Mouse (Mus musculus): ENCODE measurements around the gene Olfr1258. TPM values are rescaled to one million over a fixed set of nuclear protein-coding genes. Genes with fewer than 3 reads are reported as not detected.
"Not testable (repeated sequence)": the region's sequence is repeated elsewhere in the genome, so short reads cannot be mapped to it uniquely, and the experiment has no call there.

Olfr1258 gene
- polyA plus RNA-seq (2015; fragmentation: Nextera tagmentation; extraction: Ambion mirVana), result 0.19 TPM in 1 of 2 replicates, not detected in the other

DNA sequence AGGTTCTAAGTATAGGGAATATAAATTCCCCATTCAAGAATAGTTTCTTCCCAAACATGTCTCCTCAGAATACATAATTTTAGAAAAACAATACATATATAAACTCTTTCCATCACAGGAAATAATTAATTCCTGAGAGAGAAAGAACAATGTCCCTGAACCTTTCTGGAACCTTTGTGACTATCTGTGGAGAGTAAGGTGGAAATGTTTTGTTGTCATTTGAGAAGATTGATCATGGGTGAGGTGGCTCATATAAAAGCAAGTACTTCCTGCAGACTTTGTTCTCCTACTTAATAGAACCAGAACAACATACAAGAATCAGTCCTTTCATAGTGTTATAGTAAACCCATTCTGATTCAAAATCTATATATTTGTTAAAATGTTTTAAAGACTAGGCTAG, at the start of gene Olfr1258:
Gene Olfr1258, plus strand, starts transcription at position 301 of the 400 bp plus-strand sequence.
- H3K27ac ChIP-seq, result no peak within 1 kb of the TSS
- H3K36me3 ChIP-seq, result no peaks in the 10 kb centered on the region
- H3K27me3 ChIP-seq, result no peaks in the 10 kb centered on the region
- ATAC-seq (ENCODE audit: insufficient number of reproducible peaks, insufficient read depth, low FRiP score, low TSS enrichment, low read depth), result no peak
- H3K9me3 ChIP-seq, result no peaks in the 10 kb centered on the region
- H3K4me1 ChIP-seq, result no peaks in the 10 kb centered on the region
- H3K9ac ChIP-seq, result no peak within 1 kb of the TSS
- no peak within 1 kb of the TSS for H3K4me3 ChIP-seq
- no peak within 1 kb of the TSS for H3K4me2 ChIP-seq

DNA sequence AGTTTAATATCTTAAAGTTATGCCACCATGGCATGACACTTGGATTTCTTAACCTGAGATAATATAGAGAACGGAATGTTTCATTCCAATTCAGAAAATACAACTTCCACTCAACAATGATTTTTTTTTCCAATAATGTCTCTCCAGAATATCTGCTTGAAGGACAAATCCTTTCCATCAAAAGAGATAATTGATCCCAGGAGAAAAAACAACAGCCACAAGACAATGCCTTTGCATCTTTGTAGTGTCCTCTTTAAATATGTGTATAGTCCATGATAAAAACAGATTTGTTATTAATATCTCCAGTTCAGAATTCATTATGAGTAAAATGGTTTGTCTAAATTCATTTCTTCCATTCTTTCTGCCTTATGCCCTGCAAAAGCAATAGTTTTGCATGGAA, 49.0 kb upstream of the Olfr1258 start, which contains the start of gene Olfr1257:
Gene Olfr1257, plus strand, starts transcription at position 301 of the 400 bp plus-strand sequence.
- Histone ChIP-seq H3K36me3 (no peaks in the 10 kb centered on the region), H3K4me3 (no peak within 1 kb of the TSS), H3K4me2 (no peak within 1 kb of the TSS), H3K9me3 (no peaks in the 10 kb centered on the region), H3K27ac (no peak within 1 kb of the TSS), H3K9ac (no peak within 1 kb of the TSS), H3K27me3 (no peaks in the 10 kb centered on the region), H3K4me1 (no peaks in the 10 kb centered on the region)
- WGBS, result 93% methylated on average over 1 of the region's 1 CpGs
- no peak for ATAC-seq (ENCODE audit: insufficient number of reproducible peaks, insufficient read depth, low FRiP score, low TSS enrichment, low read depth)

DNA sequence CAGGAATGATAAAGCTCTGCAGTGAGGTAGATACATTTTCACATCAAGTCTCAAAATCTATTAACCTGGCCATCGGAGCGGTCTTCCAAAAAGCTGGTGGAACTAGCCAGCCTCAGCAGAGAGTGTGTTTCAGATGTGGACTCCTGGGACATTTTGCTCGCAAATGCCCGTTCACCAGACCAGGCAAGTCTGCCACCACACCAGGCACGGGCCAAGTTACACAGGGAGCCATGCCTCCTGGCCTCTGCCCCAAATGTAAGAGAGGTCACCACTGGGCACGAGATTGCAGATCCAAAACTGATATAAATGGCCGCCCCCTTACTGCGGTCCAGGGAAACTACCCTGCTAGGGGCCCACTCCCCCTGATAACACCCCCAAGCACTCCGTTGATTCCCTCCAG, 14.5 kb upstream of the Olfr1258 start:
- 92% methylated on average over 9 of the region's 9 CpGs for whole genome bisulfite sequencing
- H3K36me3 ChIP-seq; H3K4me2 ChIP-seq; H3K9ac ChIP-seq; H3K9me3 ChIP-seq; H3K4me3 ChIP-seq; H3K27ac ChIP-seq; H3K4me1 ChIP-seq; ATAC-seq (ENCODE audit: insufficient number of reproducible peaks, insufficient read depth, low FRiP score, low TSS enrichment, low read depth); H3K27me3 ChIP-seq: not testable (repeated sequence)

DNA sequence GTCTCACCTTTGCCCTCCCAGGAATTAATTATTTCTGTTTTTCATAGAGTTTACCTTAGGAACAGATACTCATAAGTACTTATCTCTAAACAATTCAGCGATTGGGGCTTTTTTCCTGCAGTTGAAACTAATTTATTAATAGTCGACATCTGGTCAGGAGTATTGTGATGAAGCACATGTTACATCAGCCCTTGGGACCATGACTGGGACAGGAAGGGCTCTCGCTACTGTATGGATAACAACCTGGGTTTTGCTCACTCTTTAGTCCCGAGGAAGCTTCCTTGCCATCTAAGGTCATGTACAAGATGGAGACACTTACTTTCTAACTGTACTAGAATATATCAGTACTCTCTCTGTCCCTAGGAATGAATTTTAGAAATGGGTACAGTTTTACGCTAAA, 21.5 kb downstream of the Olfr1258 start, which contains the start of gene Olfr1259:
Gene Olfr1259, minus strand, starts transcription at position 101 of the 400 bp plus-strand sequence.
- Histone ChIP-seq H3K4me3 (no peak within 1 kb of the TSS), H3K36me3 (no peaks in the 10 kb centered on the region), H3K27me3 (no peaks in the 10 kb centered on the region), H3K9ac (no peak within 1 kb of the TSS), H3K4me2 (no peak within 1 kb of the TSS), H3K27ac (no peak within 1 kb of the TSS), H3K9me3 (no peaks in the 10 kb centered on the region), H3K4me1 (no peaks in the 10 kb centered on the region)
- no peak for ATAC-seq (ENCODE audit: insufficient number of reproducible peaks, insufficient read depth, low FRiP score, low TSS enrichment, low read depth)
- 81% methylated on average over 5 of the region's 5 CpGs for WGBS

DNA sequence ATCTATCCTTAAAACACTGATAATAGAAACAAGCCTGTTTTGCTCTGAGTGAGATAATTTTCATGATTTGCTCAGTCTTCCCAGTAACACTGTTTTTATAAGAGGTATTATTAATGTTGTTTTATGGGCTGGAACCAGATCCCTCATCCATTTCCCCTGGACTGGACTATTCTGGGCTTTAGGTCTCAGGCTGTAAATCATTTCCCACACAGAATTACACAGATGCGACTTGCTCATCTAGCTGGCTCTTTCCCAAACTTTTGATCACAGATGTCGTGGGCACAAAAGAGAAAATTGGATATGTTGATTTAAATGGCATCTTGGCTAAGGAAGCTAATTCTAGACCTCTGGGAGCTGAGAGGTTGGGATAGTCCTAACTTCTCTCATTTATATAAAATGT, 47.1 kb downstream of the Olfr1258 start, which contains the start of gene Olfr1260:
Gene Olfr1260, plus strand, starts transcription at position 157 of the 400 bp plus-strand sequence.
- 54% methylated on average over 2 of the region's 2 CpGs for WGBS
- no peak within 1 kb of the TSS for H3K4me3 ChIP-seq
- no peaks in the 10 kb centered on the region for H3K27me3 ChIP-seq
- no peak within 1 kb of the TSS for H3K27ac ChIP-seq
- H3K4me1 ChIP-seq, result no peaks in the 10 kb centered on the region
- no peak for ATAC-seq (ENCODE audit: insufficient number of reproducible peaks, insufficient read depth, low FRiP score, low TSS enrichment, low read depth)
- no peaks in the 10 kb centered on the region for H3K9me3 ChIP-seq
- no peak within 1 kb of the TSS for H3K4me2 ChIP-seq
- no peak within 1 kb of the TSS for H3K9ac ChIP-seq
- no peaks in the 10 kb centered on the region for H3K36me3 ChIP-seq

DNA sequence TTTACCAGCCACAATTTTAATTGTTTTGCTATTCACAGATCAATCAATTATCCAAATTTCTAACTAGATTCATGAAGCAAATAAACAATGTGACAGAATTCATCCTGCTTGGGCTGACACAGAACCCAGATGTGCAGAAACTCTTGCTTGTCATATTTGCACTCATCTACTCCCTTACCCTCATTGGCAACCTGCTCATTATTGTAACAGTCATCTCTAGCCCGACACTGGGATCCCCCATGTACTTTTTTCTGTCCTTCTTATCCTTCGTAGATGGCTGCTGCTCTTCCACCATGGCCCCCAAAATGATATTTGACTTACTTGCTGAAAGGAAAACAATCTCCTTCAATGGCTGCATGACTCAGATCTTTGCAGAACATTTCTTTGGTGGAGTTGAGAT, 50.6 kb downstream of the Olfr1258 start:
- WGBS, result 83% methylated on average over 2 of the region's 2 CpGs
- no peaks in the 10 kb centered on the region for H3K27me3 ChIP-seq

More for the DNA sequence above, 50.6 kb downstream of the Olfr1258 start:
- ATAC-seq (ENCODE audit: insufficient number of reproducible peaks, insufficient read depth, low FRiP score, low TSS enrichment, low read depth), result no peak
- Histone ChIP-seq H3K4me3 (no peak overlapping the region), H3K36me3 (no peaks in the 10 kb centered on the region), H3K9ac (no peak overlapping the region), H3K4me1 (no peaks in the 10 kb centered on the region), H3K4me2 (no peak overlapping the region), H3K9me3 (no peaks in the 10 kb centered on the region), H3K27ac (no peak overlapping the region)

Other genes starting within 250 kb of the Olfr1258 start
- not detected in 2 replicates for gene Olfr1252, start 202.3 kb upstream of the Olfr1258 start, polyA plus RNA-seq (2015; fragmentation: Nextera tagmentation; extraction: Ambion mirVana)
- gene Olfr1253, start 170.2 kb upstream of the Olfr1258 start, polyA plus RNA-seq (2015; fragmentation: Nextera tagmentation; extraction: Ambion mirVana), result not detected in 2 replicates
- gene Olfr1254, start 133.7 kb upstream of the Olfr1258 start, polyA plus RNA-seq (2015; fragmentation: Nextera tagmentation; extraction: Ambion mirVana), result not detected in 2 replicates
- not detected in 2 replicates for gene Olfr1255, start 115.3 kb upstream of the Olfr1258 start, polyA plus RNA-seq (2015; fragmentation: Nextera tagmentation; extraction: Ambion mirVana)
- not detected in 2 replicates for gene Olfr1256, start 85.8 kb upstream of the Olfr1258 start, polyA plus RNA-seq (2015; fragmentation: Nextera tagmentation; extraction: Ambion mirVana)
- not detected in 2 replicates for gene Olfr48, start 79.1 kb upstream of the Olfr1258 start, polyA plus RNA-seq (2015; fragmentation: Nextera tagmentation; extraction: Ambion mirVana)
- not detected in 2 replicates for gene Olfr1257, start 48.9 kb upstream of the Olfr1258 start, polyA plus RNA-seq (2015; fragmentation: Nextera tagmentation; extraction: Ambion mirVana)
- not detected in 2 replicates for gene Olfr1259, start 21.4 kb downstream of the Olfr1258 start, polyA plus RNA-seq (2015; fragmentation: Nextera tagmentation; extraction: Ambion mirVana)
- not detected in 2 replicates for gene Olfr1260, start 47.0 kb downstream of the Olfr1258 start, polyA plus RNA-seq (2015; fragmentation: Nextera tagmentation; extraction: Ambion mirVana)
- gene Olfr1261, start 63.9 kb downstream of the Olfr1258 start, polyA plus RNA-seq (2015; fragmentation: Nextera tagmentation; extraction: Ambion mirVana), result not detected in 2 replicates
- gene Olfr1262, start 72.8 kb downstream of the Olfr1258 start, polyA plus RNA-seq (2015; fragmentation: Nextera tagmentation; extraction: Ambion mirVana), result not detected in 2 replicates
- not detected in 2 replicates for gene Olfr1263, start 84.8 kb downstream of the Olfr1258 start, polyA plus RNA-seq (2015; fragmentation: Nextera tagmentation; extraction: Ambion mirVana)
- gene Olfr1264, start 98.3 kb downstream of the Olfr1258 start, polyA plus RNA-seq (2015; fragmentation: Nextera tagmentation; extraction: Ambion mirVana), result 0.15 TPM in 1 of 2 replicates, not detected in the other
- gene Olfr1265, start 108.0 kb downstream of the Olfr1258 start, polyA plus RNA-seq (2015; fragmentation: Nextera tagmentation; extraction: Ambion mirVana), result not detected in 2 replicates
- not detected in 2 replicates for gene Olfr140, start 136.3 kb downstream of the Olfr1258 start, polyA plus RNA-seq (2015; fragmentation: Nextera tagmentation; extraction: Ambion mirVana)
- 0.13 TPM in 1 of 2 replicates, not detected in the other for gene Olfr1269, start 194.1 kb downstream of the Olfr1258 start, polyA plus RNA-seq (2015; fragmentation: Nextera tagmentation; extraction: Ambion mirVana)
- 0.15 and 0.22 TPM in 2 replicates for gene Olfr32, start 215.0 kb downstream of the Olfr1258 start, polyA plus RNA-seq (2015; fragmentation: Nextera tagmentation; extraction: Ambion mirVana)
- not detected in 2 replicates for gene Olfr1270, start 225.8 kb downstream of the Olfr1258 start, polyA plus RNA-seq (2015; fragmentation: Nextera tagmentation; extraction: Ambion mirVana)